ENCODE assay signal across 49 mouse cellular contexts in genomic region chr1:162648416-162648815, GRCm38 (mm10). TPM values are rescaled to one million over a fixed set of nuclear protein-coding genes. Genes with fewer than 3 reads are reported as not detected.
"Had no signal": no experiment of that assay in that cellular context is flagged by ENCODE, and none has a peak within 500 bp of the region (broad histone marks: within the 10 kb centered on the region; RNA-seq: fewer than 3 reads in every experiment).

No protein-coding gene starts in this region.

- H3K9ac ChIP-seq: heart, embryonic 12.5 days; heart, embryonic 13.5 days; heart, embryonic 15.5 days; hindbrain, embryonic 12.5 days; hindbrain, embryonic 13.5 days; hindbrain, embryonic 14.5 days; hindbrain, embryonic 15.5 days; intestine, embryonic 15.5 days; kidney, embryonic 15.5 days had no signal

- ATAC-seq: hindbrain, embryonic 16.5 days; hindbrain, postnatal 0 days; inflammation-experienced regulatory T-cells, adult 6 months; intestine, embryonic 15.5 days; intestine, embryonic 16.5 days; intestine, postnatal 0 days had no signal

- DNase-seq: heart, postnatal 10 days; heart, postnatal 14 days; heart, postnatal 36 days; heart, postnatal 4 days; kidney, adult 11 months; kidney, adult 18-20 months; kidney, adult 2 months; kidney, adult 8-10 months; kidney, adult 9 months; kidney, postnatal 10 days; kidney, postnatal 14 days; kidney, postnatal 36 days; kidney, postnatal 4 days; layer of hippocampus, adult 9-11 months; layer of hippocampus, postnatal 36 days had no signal

- H3K4me2 ChIP-seq: heart, embryonic 12.5 days; heart, embryonic 13.5 days; heart, embryonic 15.5 days; hindbrain, embryonic 12.5 days; hindbrain, embryonic 13.5 days; hindbrain, embryonic 14.5 days; hindbrain, embryonic 15.5 days; intestine, embryonic 15.5 days; kidney, embryonic 15.5 days had no signal

- H3K4me3 ChIP-seq: heart, embryonic 12.5 days; heart, embryonic 13.5 days; heart, embryonic 15.5 days; hindbrain, embryonic 10.5 days; hindbrain, embryonic 12.5 days; hindbrain, embryonic 13.5 days; hindbrain, embryonic 15.5 days; intestine, embryonic 15.5 days; kidney, embryonic 15.5 days; layer of hippocampus, adult 2 months; left cerebral cortex, adult 2 months had no signal

- H3K4me1 ChIP-seq: heart, embryonic 12.5 days; heart, embryonic 13.5 days; heart, embryonic 15.5 days; hindbrain, embryonic 12.5 days; hindbrain, embryonic 15.5 days; intestine, embryonic 15.5 days; kidney, embryonic 15.5 days had no signal

- H3K36me3 ChIP-seq: heart, embryonic 12.5 days; heart, embryonic 13.5 days; heart, embryonic 15.5 days; hindbrain, embryonic 10.5 days; hindbrain, embryonic 12.5 days; hindbrain, embryonic 13.5 days; hindbrain, embryonic 15.5 days; intestine, embryonic 15.5 days; kidney, embryonic 15.5 days had no signal

- H3K9me3 ChIP-seq: heart, embryonic 12.5 days; heart, embryonic 13.5 days; heart, embryonic 15.5 days; hindbrain, embryonic 10.5 days; hindbrain, embryonic 12.5 days; hindbrain, embryonic 13.5 days; hindbrain, embryonic 15.5 days; intestine, embryonic 15.5 days; kidney, embryonic 15.5 days had no signal

- H3K27me3 ChIP-seq: heart, embryonic 12.5 days; heart, embryonic 13.5 days; heart, embryonic 15.5 days; hindbrain, embryonic 12.5 days; hindbrain, embryonic 13.5 days; hindbrain, embryonic 15.5 days; intestine, embryonic 15.5 days; kidney, embryonic 15.5 days had no signal

- H3K27ac ChIP-seq: heart, embryonic 13.5 days; heart, embryonic 15.5 days; hindbrain, embryonic 10.5 days; hindbrain, embryonic 12.5 days; hindbrain, embryonic 13.5 days; hindbrain, embryonic 14.5 days; hindbrain, embryonic 15.5 days; hindbrain, postnatal 0 days; intestine, embryonic 15.5 days; kidney, embryonic 15.5 days; kidney, postnatal 0 days; layer of hippocampus, adult 2 months; left cerebral cortex, adult 2 months had no signal

RNA-seq across cellular contexts. Expression of gene Myoc, which starts 9.5 kb away (rescaled TPM):
- total RNA-seq: hematopoietic stem cell, adult 5-6 weeks had no signal
- polyA plus RNA-seq: heart, embryonic 12.5 days; heart, embryonic 13.5 days; heart, embryonic 14.5 days; heart, embryonic 15.5 days; heart, postnatal 0 days; hindbrain, embryonic 11.5 days; hindbrain, embryonic 12.5 days; hindbrain, embryonic 13.5 days; hindbrain, embryonic 14.5 days; inflammation-experienced regulatory T-cells, adult 6 months; intestine, embryonic 14.5 days; kidney, embryonic 14.5 days had no signal

RNA-seq across cellular contexts. Expression of gene Myocos, which starts 9.6 kb away (rescaled TPM):
- total RNA-seq: heart, postnatal 10 days; heart, postnatal 14 days; heart, postnatal 25 days; heart, postnatal 36 days; heart, postnatal 4 days; hematopoietic stem cell, adult 5-6 weeks; hindbrain, postnatal 0 days; layer of hippocampus, adult 18-20 months; layer of hippocampus, adult 2 months; layer of hippocampus, adult 8-10 months; layer of hippocampus, postnatal 10 days; layer of hippocampus, postnatal 14 days; layer of hippocampus, postnatal 25 days; layer of hippocampus, postnatal 36 days; left cerebral cortex, adult 18-20 months; left cerebral cortex, adult 2 months had no signal
- polyA plus RNA-seq: heart, embryonic 12.5 days; heart, embryonic 13.5 days; heart, embryonic 14.5 days; heart, embryonic 15.5 days; heart, embryonic 16.5 days; heart, postnatal 0 days; hindbrain, embryonic 10.5 days; hindbrain, embryonic 11.5 days; hindbrain, embryonic 12.5 days; hindbrain, embryonic 13.5 days; hindbrain, embryonic 14.5 days; hindbrain, embryonic 15.5 days; hindbrain, embryonic 16.5 days; hindbrain, postnatal 0 days; inflammation-experienced regulatory T-cells, adult 6 months; intestine, embryonic 14.5 days; intestine, embryonic 15.5 days; intestine, embryonic 16.5 days; intestine, postnatal 0 days; kidney, adult 2 months; kidney, embryonic 14.5 days; kidney, embryonic 15.5 days; kidney, embryonic 16.5 days; kidney, postnatal 0 days; large intestine, adult 2 months had no signal
